Mouse (Mus musculus) left cerebral cortex, postnatal 10 days (tissue): ENCODE measurements around the gene Cyp4f13. TPM values are rescaled to one million over a fixed set of nuclear protein-coding genes. Genes with fewer than 3 reads are reported as not detected.

ENCODE experiments used
- total RNA-seq, 2 experiments: library from RNA; stranded (reverse); gene quantifications; 2 replicates each; pipeline ENCODE4 v1.2.3; 2021

The Cyp4f13 gene
- total RNA-seq, 2 experiments from 2014 or later, result 9.5 to 10.0 TPM

Other genes with a start within 250 kb of the Cyp4f13 start
- 10 to 100 TPM; 74.0 to 77.1 TPM for gene Zfp871, start 159.1 kb downstream of the Cyp4f13 start, total RNA-seq
- gene Zfp811, start 137.5 kb downstream of the Cyp4f13 start, total RNA-seq, result 10 to 100 TPM; 11.7 to 12.0 TPM
- gene Zfp799, start 117.1 kb downstream of the Cyp4f13 start, total RNA-seq, result 10 to 100 TPM; 22.0 to 22.7 TPM
- 1 to 10 TPM; 8.4 to 8.6 TPM for gene Zfp870, start 55.8 kb downstream of the Cyp4f13 start, total RNA-seq
- 1 to 10 TPM; 1.5 to 1.6 TPM for gene Cyp4f14, start 30.1 kb downstream of the Cyp4f13 start, total RNA-seq
- 1 to 10 TPM; 4.3 to 5.5 TPM for gene Zfp472, start 18.4 kb upstream of the Cyp4f13 start, total RNA-seq
- gene Zfp952, start 45.7 kb upstream of the Cyp4f13 start, total RNA-seq, result 10 to 100 TPM; 15.6 to 15.7 TPM
- 10 to 100 TPM; 22.1 to 26.9 TPM for gene Zfp763, start 86.0 kb upstream of the Cyp4f13 start, total RNA-seq
- gene 4921501E09Rik, start 120.7 kb upstream of the Cyp4f13 start, total RNA-seq, result not detected
- 10 to 100 TPM; 17.8 to 18.8 TPM for gene Zfp563, start 141.9 kb upstream of the Cyp4f13 start, total RNA-seq
- under 1 TPM; 0.62 to 0.97 TPM for gene Morc2b, start 192.3 kb upstream of the Cyp4f13 start, total RNA-seq
- not detected for gene Olfr55, start 221.0 kb upstream of the Cyp4f13 start, total RNA-seq
- gene Olfr239, start 243.9 kb upstream of the Cyp4f13 start, total RNA-seq, result not detected